Mouse (Mus musculus): ENCODE data around the gene Afap1l2. TPM values are rescaled to one million over a fixed set of nuclear protein-coding genes. Genes with fewer than 3 reads are reported as not detected.

Gene Afap1l2
- polyA plus RNA-seq, 1 experiment from 2014 or later, result 1.1 TPM

GRCm38 (mm10) chr19:56944211-56944610, 63.8 kb downstream of the Afap1l2 start:
- no peak overlapping the region for H3K4me3 ChIP-seq
- peaks cover 8% of the 10 kb centered on the region; the same call in 1 of the 2 replicates for H3K4me1 ChIP-seq
- no peaks in the 10 kb centered on the region for H3K36me3 ChIP-seq
- H3K27me3 ChIP-seq (ENCODE audit: low read depth, poor library complexity, severe bottlenecking), result no peaks in the 10 kb centered on the region
- WGBS, result 57% methylated on average over 9 of the region's 9 CpGs
- DNase-seq (ENCODE audit: low spot score), result no peak
- no peaks in the 10 kb centered on the region for H3K9me3 ChIP-seq (replicated peaks)
- no peak overlapping the region for H3K27ac ChIP-seq

- H3K9me3 ChIP-seq (replicated peaks), result no peaks in the 10 kb centered on the region
- no peak overlapping the region for H3K4me3 ChIP-seq
- H3K27me3 ChIP-seq (ENCODE audit: low read depth, poor library complexity, severe bottlenecking), result no peaks in the 10 kb centered on the region
- H3K4me1 ChIP-seq, result peaks cover 9% of the 10 kb centered on the region
- no peak overlapping the region for H3K27ac ChIP-seq
- no peak for DNase-seq (ENCODE audit: low spot score)
- H3K36me3 ChIP-seq, result no peaks in the 10 kb centered on the region
- WGBS, result 90% methylated on average over 7 of the region's 7 CpGs
These were observed 65.8 kb downstream of the Afap1l2 start for GRCm38 (mm10) chr19:56942216-56942615.

GRCm38 (mm10) chr19:56940507-56940906, 67.5 kb downstream of the Afap1l2 start:
- no peak overlapping the region for H3K27ac ChIP-seq
- WGBS, result 91% methylated on average over 11 of the region's 11 CpGs
- no peaks in the 10 kb centered on the region for H3K9me3 ChIP-seq (replicated peaks)
- H3K36me3 ChIP-seq, result no peaks in the 10 kb centered on the region
- DNase-seq (ENCODE audit: low spot score), result no peak
- no peak overlapping the region for H3K4me3 ChIP-seq
- H3K4me1 ChIP-seq, result peaks cover 14% of the 10 kb centered on the region
- no peaks in the 10 kb centered on the region for H3K27me3 ChIP-seq (ENCODE audit: low read depth, poor library complexity, severe bottlenecking)

GRCm38 (mm10) chr19:56939826-56940225, 68.2 kb downstream of the Afap1l2 start:
- H3K36me3 ChIP-seq, result no peaks in the 10 kb centered on the region
- H3K4me3 ChIP-seq, result no peak overlapping the region
- DNase-seq (ENCODE audit: low spot score), result no peak
- H3K9me3 ChIP-seq (replicated peaks), result no peaks in the 10 kb centered on the region
- WGBS, result 85% methylated on average over 9 of the region's 9 CpGs
- H3K27me3 ChIP-seq (ENCODE audit: low read depth, poor library complexity, severe bottlenecking), result no peaks in the 10 kb centered on the region
- H3K27ac ChIP-seq, result no peak overlapping the region
- peaks cover 14% of the 10 kb centered on the region for H3K4me1 ChIP-seq

- Histone ChIP-seq H3K27ac (no peak overlapping the region), H3K27me3 (ENCODE audit: low read depth, poor library complexity, severe bottlenecking) (no peaks in the 10 kb centered on the region), H3K4me1 (peaks cover 6% of the 10 kb centered on the region), H3K9me3 (replicated peaks) (no peaks in the 10 kb centered on the region), H3K4me3 (no peak overlapping the region), H3K36me3 (no peaks in the 10 kb centered on the region)
- no peak for DNase-seq (ENCODE audit: low spot score)
- 93% methylated on average over 5 of the region's 5 CpGs for WGBS
These were observed 70.1 kb downstream of the Afap1l2 start for GRCm38 (mm10) chr19:56937911-56938310.

- Histone ChIP-seq H3K4me3 (no peak overlapping the region), H3K9me3 (replicated peaks) (no peaks in the 10 kb centered on the region), H3K4me1 (peaks cover 6% of the 10 kb centered on the region), H3K36me3 (no peaks in the 10 kb centered on the region), H3K27me3 (ENCODE audit: low read depth, poor library complexity, severe bottlenecking) (no peaks in the 10 kb centered on the region), H3K27ac (no peak overlapping the region)
- 93% methylated on average over 8 of the region's 8 CpGs for WGBS
- DNase-seq (ENCODE audit: low spot score), result no peak
These were observed 71.8 kb downstream of the Afap1l2 start for GRCm38 (mm10) chr19:56936253-56936652.

- Histone ChIP-seq H3K4me1 (peaks cover 6% of the 10 kb centered on the region), H3K4me3 (no peak overlapping the region), H3K27me3 (ENCODE audit: low read depth, poor library complexity, severe bottlenecking) (no peaks in the 10 kb centered on the region), H3K36me3 (no peaks in the 10 kb centered on the region), H3K27ac (no peak overlapping the region), H3K9me3 (replicated peaks) (no peaks in the 10 kb centered on the region)
- DNase-seq (ENCODE audit: low spot score), result no peak
- WGBS, result 84% methylated on average over 7 of the region's 7 CpGs
These were observed 72.3 kb downstream of the Afap1l2 start for GRCm38 (mm10) chr19:56935777-56936176.

GRCm38 (mm10) chr19:56935111-56935510, 72.9 kb downstream of the Afap1l2 start:
- Histone ChIP-seq H3K4me1 (peaks cover 6% of the 10 kb centered on the region), H3K27ac (no peak overlapping the region), H3K27me3 (ENCODE audit: low read depth, poor library complexity, severe bottlenecking) (no peaks in the 10 kb centered on the region), H3K4me3 (no peak overlapping the region), H3K9me3 (replicated peaks) (no peaks in the 10 kb centered on the region), H3K36me3 (no peaks in the 10 kb centered on the region)
- 91% methylated on average over 6 of the region's 6 CpGs for WGBS
- DNase-seq (ENCODE audit: low spot score), result no peak

- Histone ChIP-seq H3K27ac (no peak overlapping the region), H3K9me3 (replicated peaks) (no peaks in the 10 kb centered on the region), H3K27me3 (ENCODE audit: low read depth, poor library complexity, severe bottlenecking) (no peaks in the 10 kb centered on the region), H3K4me3 (no peak overlapping the region), H3K36me3 (no peaks in the 10 kb centered on the region), H3K4me1 (peaks cover 6% of the 10 kb centered on the region)
- DNase-seq (ENCODE audit: low spot score), result no peak
- WGBS, result 81% methylated on average over 3 of the region's 3 CpGs
These were observed 74.2 kb downstream of the Afap1l2 start for GRCm38 (mm10) chr19:56933800-56934199.

GRCm38 (mm10) chr19:56930029-56930428, 78.0 kb downstream of the Afap1l2 start:
- no peak overlapping the region for H3K27ac ChIP-seq
- H3K9me3 ChIP-seq (replicated peaks), result no peaks in the 10 kb centered on the region
- peaks cover 5% of the 10 kb centered on the region; the same call in 1 of the 2 replicates for H3K27me3 ChIP-seq (ENCODE audit: low read depth, poor library complexity, severe bottlenecking)
- no peak overlapping the region for H3K4me3 ChIP-seq
- DNase-seq (ENCODE audit: low spot score), result no peak
- H3K36me3 ChIP-seq, result no peaks in the 10 kb centered on the region
- no peaks in the 10 kb centered on the region for H3K4me1 ChIP-seq
- WGBS, result 83% methylated on average over 9 of the region's 9 CpGs

GRCm38 (mm10) chr19:56929392-56929791, 78.6 kb downstream of the Afap1l2 start:
- DNase-seq (ENCODE audit: low spot score), result no peak
- no peaks in the 10 kb centered on the region for H3K4me1 ChIP-seq
- H3K27me3 ChIP-seq (ENCODE audit: low read depth, poor library complexity, severe bottlenecking), result peaks cover 5% of the 10 kb centered on the region; the same call in 1 of the 2 replicates
- H3K9me3 ChIP-seq (replicated peaks), result no peaks in the 10 kb centered on the region
- H3K4me3 ChIP-seq, result no peak overlapping the region
- WGBS, result 89% methylated on average over 3 of the region's 3 CpGs
- no peak overlapping the region for H3K27ac ChIP-seq
- no peaks in the 10 kb centered on the region for H3K36me3 ChIP-seq

- Histone ChIP-seq H3K9me3 (replicated peaks) (no peaks in the 10 kb centered on the region), H3K4me1 (no peaks in the 10 kb centered on the region), H3K36me3 (no peaks in the 10 kb centered on the region), H3K27ac (no peak overlapping the region), H3K4me3 (no peak overlapping the region), H3K27me3 (ENCODE audit: low read depth, poor library complexity, severe bottlenecking) (peaks cover 16% of the 10 kb centered on the region; the same call in 1 of the 2 replicates)
- 76% methylated on average over 5 of the region's 5 CpGs for WGBS
- DNase-seq (ENCODE audit: low spot score), result no peak
These were observed 86.3 kb downstream of the Afap1l2 start for GRCm38 (mm10) chr19:56921744-56922143.

- no peaks in the 10 kb centered on the region for H3K36me3 ChIP-seq
- DNase-seq (ENCODE audit: low spot score), result no peak
- 91% methylated on average over 13 of the region's 13 CpGs for WGBS
- H3K27ac ChIP-seq, result no peak overlapping the region
- H3K9me3 ChIP-seq (replicated peaks), result no peaks in the 10 kb centered on the region
- H3K4me3 ChIP-seq, result no peak overlapping the region
- H3K27me3 ChIP-seq (ENCODE audit: low read depth, poor library complexity, severe bottlenecking), result peaks cover 20% of the 10 kb centered on the region
- H3K4me1 ChIP-seq, result peaks cover 5% of the 10 kb centered on the region; the same call in 1 of the 2 replicates
These were observed 87.8 kb downstream of the Afap1l2 start for GRCm38 (mm10) chr19:56920232-56920631.

GRCm38 (mm10) chr19:56919628-56920027, 88.4 kb downstream of the Afap1l2 start:
- peaks cover 5% of the 10 kb centered on the region; the same call in 1 of the 2 replicates for H3K4me1 ChIP-seq
- H3K27me3 ChIP-seq (ENCODE audit: low read depth, poor library complexity, severe bottlenecking), result peaks cover 20% of the 10 kb centered on the region
- H3K9me3 ChIP-seq (replicated peaks), result no peaks in the 10 kb centered on the region
- peak; percentile 90 for DNase-seq (ENCODE audit: low spot score)
- H3K36me3 ChIP-seq, result no peaks in the 10 kb centered on the region
- WGBS, result 33% methylated on average over 7 of the region's 7 CpGs
- no peak overlapping the region for H3K4me3 ChIP-seq
- H3K27ac ChIP-seq, result no peak overlapping the region
